8 mouse cellular contexts compared by ENCODE assay signal in genomic region chr5:122283828-122284182, GRCm38 (mm10). TPM values are rescaled to one million over a fixed set of nuclear protein-coding genes. Genes with fewer than 3 reads are reported as not detected.
DNase-seq lines count a peak whose midpoint lies in the region; ATAC-seq lines count a peak whose summit lies in the region.

No protein-coding gene starts in this region.

- H3K36me3 ChIP-seq in kidney, embryonic 14.5 days (ENCODE audit: control insufficient read depth, insufficient read depth, low read length): peaks cover 6% of the 10 kb centered on the region; the same call in 1 of the 2 replicates
- H3K36me3 ChIP-seq in embryonic facial prominence, embryonic 13.5 days: peaks cover 14% of the 10 kb centered on the region; the same call in 1 of the 2 replicates
- H3K36me3 ChIP-seq in hindbrain, embryonic 15.5 days: 0 out of 2 replicates have a peak, but pooled peaks cover 2% of the 10 kb centered on the region
- peaks cover 18% of the 10 kb centered on the region for H3K36me3 ChIP-seq in midbrain, embryonic 13.5 days

- H3K4me1 ChIP-seq in kidney, embryonic 14.5 days (ENCODE audit: control insufficient read depth, insufficient read depth, low read length): peaks cover 12% of the 10 kb centered on the region; the same call in 1 of the 2 replicates
- peaks cover 31% of the 10 kb centered on the region for H3K4me1 ChIP-seq in embryonic facial prominence, embryonic 13.5 days
- H3K4me1 ChIP-seq in hindbrain, embryonic 15.5 days (replicated peaks): peaks cover 20% of the 10 kb centered on the region
- peaks cover 27% of the 10 kb centered on the region for H3K4me1 ChIP-seq in midbrain, embryonic 13.5 days (replicated peaks)

- H3K27me3 ChIP-seq in kidney, embryonic 14.5 days (ENCODE audit: control insufficient read depth, insufficient read depth, low read length): no peaks in the 10 kb centered on the region
- no peaks in the 10 kb centered on the region for H3K27me3 ChIP-seq in embryonic facial prominence, embryonic 13.5 days
- H3K27me3 ChIP-seq in hindbrain, embryonic 15.5 days: no peaks in the 10 kb centered on the region
- no peaks in the 10 kb centered on the region for H3K27me3 ChIP-seq in midbrain, embryonic 13.5 days

- no peak overlapping the region for H3K27ac ChIP-seq in kidney, embryonic 14.5 days (ENCODE audit: low read depth, low read length)
- H3K27ac ChIP-seq in embryonic facial prominence, embryonic 13.5 days: no peak overlapping the region
- H3K27ac ChIP-seq in hindbrain, embryonic 15.5 days (replicated peaks): no peak overlapping the region
- no peak overlapping the region for H3K27ac ChIP-seq in midbrain, embryonic 13.5 days

- peak overlapping the region; percentile 97 for H3K4me3 ChIP-seq in kidney, embryonic 14.5 days (ENCODE audit: low read length)
- H3K4me3 ChIP-seq in embryonic facial prominence, embryonic 13.5 days: peak overlapping the region; percentile 96
- peak overlapping the region; percentile 65 for H3K4me3 ChIP-seq in hindbrain, embryonic 15.5 days
- H3K4me3 ChIP-seq in midbrain, embryonic 13.5 days (replicated peaks): peak overlapping the region; percentile 95

- no peak for ATAC-seq in kidney, embryonic 14.5 days (ENCODE audit: low FRiP score, low TSS enrichment)
- no peak for ATAC-seq in embryonic facial prominence, embryonic 13.5 days (ENCODE audit: insufficient number of reproducible peaks, insufficient read depth, low FRiP score, low TSS enrichment, low read depth)
- ATAC-seq in hindbrain, embryonic 15.5 days (ENCODE audit: low FRiP score, low read depth): no peak
- no peak for ATAC-seq in midbrain, embryonic 13.5 days

- H3K4me2 ChIP-seq in kidney, embryonic 14.5 days (replicated peaks; ENCODE audit: low read depth, low read length): peak overlapping the region; percentile 93
- H3K4me2 ChIP-seq in embryonic facial prominence, embryonic 13.5 days: peak overlapping the region; percentile 98
- peak overlapping the region; percentile 90 for H3K4me2 ChIP-seq in hindbrain, embryonic 15.5 days
- peak overlapping the region; percentile 99 for H3K4me2 ChIP-seq in midbrain, embryonic 13.5 days (replicated peaks)

- H3K9me3 ChIP-seq in kidney, embryonic 14.5 days (ENCODE audit: control insufficient read depth, low read length): no peaks in the 10 kb centered on the region
- H3K9me3 ChIP-seq in embryonic facial prominence, embryonic 13.5 days: no peaks in the 10 kb centered on the region
- H3K9me3 ChIP-seq in hindbrain, embryonic 15.5 days: no peaks in the 10 kb centered on the region
- H3K9me3 ChIP-seq in midbrain, embryonic 13.5 days: no peaks in the 10 kb centered on the region

- WGBS in kidney, embryonic 14.5 days: 14% methylated on average over 2 of the region's 2 CpGs
- 16% methylated on average over 2 of the region's 2 CpGs for WGBS in embryonic facial prominence, embryonic 13.5 days
- WGBS in hindbrain, embryonic 15.5 days: 33% methylated on average over 2 of the region's 2 CpGs
- 33% methylated on average over 2 of the region's 2 CpGs for WGBS in midbrain, embryonic 13.5 days

- H3K9ac ChIP-seq in kidney, embryonic 14.5 days (ENCODE audit: low read depth, low read length): no peak overlapping the region
- H3K9ac ChIP-seq in embryonic facial prominence, embryonic 13.5 days: no peak overlapping the region
- no peak overlapping the region for H3K9ac ChIP-seq in hindbrain, embryonic 15.5 days
- no peak overlapping the region for H3K9ac ChIP-seq in midbrain, embryonic 13.5 days (replicated peaks)

- no peak for DNase-seq in kidney, adult 9 months
- no peak for DNase-seq in spleen, postnatal 36 days (ENCODE audit: low spot score in 2 of 2)
- no peak for DNase-seq in urinary bladder, postnatal 25 days (ENCODE audit: low spot score)
- no peak for DNase-seq in gastrocnemius, adult 18-20 months (ENCODE audit: low spot score)

RNA-seq across cellular contexts. Expression of gene Pptc7, which starts 0.4 kb away (rescaled TPM):
- polyA plus RNA-seq in kidney, embryonic 14.5 days (2014; fragmentation: Nextera tagmentation; extraction: Ambion mirVana): 7.9 and 10.9 TPM in 2 replicates
- 9.2 TPM in 2 replicates for polyA plus RNA-seq in embryonic facial prominence, embryonic 13.5 days (2015; fragmentation: Nextera tagmentation; extraction: Ambion mirVana)
- polyA plus RNA-seq in hindbrain, embryonic 15.5 days (2015; fragmentation: Nextera tagmentation; extraction: Ambion mirVana): 8.1 and 8.2 TPM in 2 replicates
- polyA plus RNA-seq in midbrain, embryonic 13.5 days (2015; fragmentation: Nextera tagmentation; extraction: Ambion mirVana): 8.0 and 9.1 TPM in 2 replicates
- total RNA-seq in gastrocnemius, adult 18-20 months (2021): 10 to 100 TPM; 91.6 to 96.4 TPM

RNA-seq across cellular contexts. Expression of gene Tctn1, which starts 19.5 kb away (rescaled TPM):
- 6.5 and 9.8 TPM in 2 replicates for polyA plus RNA-seq in kidney, embryonic 14.5 days (2014; fragmentation: Nextera tagmentation; extraction: Ambion mirVana)
- polyA plus RNA-seq in embryonic facial prominence, embryonic 13.5 days (2015; fragmentation: Nextera tagmentation; extraction: Ambion mirVana): 5.0 and 8.0 TPM in 2 replicates
- 5.1 and 5.3 TPM in 2 replicates for polyA plus RNA-seq in hindbrain, embryonic 15.5 days (2015; fragmentation: Nextera tagmentation; extraction: Ambion mirVana)
- 6.2 and 6.4 TPM in 2 replicates for polyA plus RNA-seq in midbrain, embryonic 13.5 days (2015; fragmentation: Nextera tagmentation; extraction: Ambion mirVana)
- total RNA-seq in gastrocnemius, adult 18-20 months (2021): 1 to 10 TPM; 1.3 to 2.0 TPM
